Mouse (Mus musculus) brown adipose tissue, adult 24 weeks (tissue): ENCODE data around the gene Tubb3. TPM values are rescaled to one million over a fixed set of nuclear protein-coding genes. Genes with fewer than 3 reads are reported as not detected.

Experiments
- H3K27ac ChIP-seq: fragments of 200-500 bp; replicated peaks from 2 replicates; pipeline ENCODE4 v1.5.1; 2012; ENCODE audit warnings: low read depth, mild to moderate bottlenecking, low read length
- H3K4me1 ChIP-seq: fragments of 200-500 bp; 2 replicates; pipeline ENCODE4 v1.6.1; 2012; ENCODE audit warnings: low read length, mixed read lengths; ENCODE audit not compliant: control insufficient read depth, insufficient read depth, insufficient read length
- H3K4me3 ChIP-seq: fragments of 200-500 bp; 2 replicates; pipeline ENCODE4 v1.5.1; 2012; ENCODE audit warnings: low read depth, mild to moderate bottlenecking, low read length, moderate library complexity; ENCODE audit not compliant: insufficient read depth
- polyA plus RNA-seq: library from polyadenylated mRNA; stranded (reverse); fragments of >200 nt; gene quantifications from 2 replicates; pipeline ENCODE4 v1.2.4, GENCODE M21; 2012; ENCODE audit not compliant: missing spikeins, insufficient read depth, insufficient read length

Tubb3 gene
- polyA plus RNA-seq = 0.75 TPM in 1 of 2 replicates, not detected in the other

GRCm38 (mm10) chr8:123411246-123411645 lies at the start of gene Tubb3:
Tubb3 (plus strand) TSS chr8:123411424.
- no peaks in the 10 kb centered on the region for H3K4me1 ChIP-seq
- H3K4me3 ChIP-seq = peak within 1 kb of the TSS; percentile 30; the same call in 1 of the 2 replicates
- no peak within 1 kb of the TSS for H3K27ac ChIP-seq

GRCm38 (mm10) chr8:123373403-123374238 lies 37.6 kb upstream of the Tubb3 start, which contains the start of gene Tcf25:
Tcf25 (plus strand) TSS chr8:123373753.
- Histone ChIP-seq H3K4me1 (peaks cover 6% of the 10 kb centered on the region; the same call in 1 of the 2 replicates), H3K27ac (peak within 1 kb of the TSS; percentile 97), H3K4me3 (peak within 1 kb of the TSS; percentile 99)

GRCm38 (mm10) chr8:123374239-123374578 lies 37.0 kb upstream of the Tubb3 start:
- H3K4me3 ChIP-seq = peak overlapping the region; percentile 99
- H3K27ac ChIP-seq = peak overlapping the region; percentile 97
- peaks cover 6% of the 10 kb centered on the region; the same call in 1 of the 2 replicates for H3K4me1 ChIP-seq

GRCm38 (mm10) chr8:123375701-123376100 lies 35.5 kb upstream of the Tubb3 start:
- H3K4me1 ChIP-seq = peaks cover 6% of the 10 kb centered on the region; the same call in 1 of the 2 replicates
- no peak overlapping the region for H3K27ac ChIP-seq
- no peak overlapping the region for H3K4me3 ChIP-seq

GRCm38 (mm10) chr8:123376106-123376505 lies 35.1 kb upstream of the Tubb3 start:
- no peak overlapping the region for H3K4me3 ChIP-seq
- peaks cover 6% of the 10 kb centered on the region; the same call in 1 of the 2 replicates for H3K4me1 ChIP-seq
- no peak overlapping the region for H3K27ac ChIP-seq

GRCm38 (mm10) chr8:123381711-123382110 lies 29.5 kb upstream of the Tubb3 start:
- no peak overlapping the region for H3K4me3 ChIP-seq
- no peak overlapping the region for H3K27ac ChIP-seq
- H3K4me1 ChIP-seq = no peaks in the 10 kb centered on the region

- Histone ChIP-seq H3K4me1 (no peaks in the 10 kb centered on the region), H3K4me3 (no peak overlapping the region), H3K27ac (no peak overlapping the region)
Measured at GRCm38 (mm10) chr8:123382516-123382915, 28.7 kb upstream of the Tubb3 start.

- no peak overlapping the region for H3K4me3 ChIP-seq
- H3K4me1 ChIP-seq = 0 out of 2 replicates have a peak, but pooled peaks cover 4% of the 10 kb centered on the region
- H3K27ac ChIP-seq = no peak overlapping the region
Measured at GRCm38 (mm10) chr8:123384883-123385540, 26.2 kb upstream of the Tubb3 start.

- Histone ChIP-seq H3K4me1 (0 out of 2 replicates have a peak, but pooled peaks cover 4% of the 10 kb centered on the region), H3K27ac (no peak overlapping the region), H3K4me3 (no peak overlapping the region)
Measured at GRCm38 (mm10) chr8:123387041-123387440, 24.2 kb upstream of the Tubb3 start.

GRCm38 (mm10) chr8:123387801-123388200 lies 23.4 kb upstream of the Tubb3 start:
- H3K4me3 ChIP-seq = no peak overlapping the region
- H3K4me1 ChIP-seq = 0 out of 2 replicates have a peak, but pooled peaks cover 4% of the 10 kb centered on the region
- no peak overlapping the region for H3K27ac ChIP-seq

- Histone ChIP-seq H3K4me1 (0 out of 2 replicates have a peak, but pooled peaks cover 4% of the 10 kb centered on the region), H3K4me3 (no peak overlapping the region), H3K27ac (no peak overlapping the region)
Measured at GRCm38 (mm10) chr8:123389026-123389425, 22.2 kb upstream of the Tubb3 start.

- Histone ChIP-seq H3K4me1 (no peaks in the 10 kb centered on the region), H3K27ac (no peak overlapping the region), H3K4me3 (no peak overlapping the region)
Measured at GRCm38 (mm10) chr8:123398308-123398707, 12.9 kb upstream of the Tubb3 start.

GRCm38 (mm10) chr8:123401936-123402335 lies 9.3 kb upstream of the Tubb3 start:
- Histone ChIP-seq H3K27ac (no peak overlapping the region), H3K4me1 (no peaks in the 10 kb centered on the region), H3K4me3 (no peak overlapping the region)

GRCm38 (mm10) chr8:123402730-123403326 lies 8.4 kb upstream of the Tubb3 start:
- Histone ChIP-seq H3K27ac (no peak overlapping the region), H3K4me1 (no peaks in the 10 kb centered on the region), H3K4me3 (no peak overlapping the region)

- no peak overlapping the region for H3K27ac ChIP-seq
Measured at GRCm38 (mm10) chr8:123404521-123404920, 6.7 kb upstream of the Tubb3 start.

More at GRCm38 (mm10) chr8:123404521-123404920, 6.7 kb upstream of the Tubb3 start:
- Histone ChIP-seq H3K4me1 (no peaks in the 10 kb centered on the region), H3K4me3 (no peak overlapping the region)
